Mouse (Mus musculus) MEL (cell line): ENCODE measurements at regions not wholly inside any gene's neighbourhood (a gene's known extent, or its start where the extent isn't known, plus 50 kb on each side); places are given as distances from the start of the nearest gene placed in this dataset.

ENCODE experiments used
- DNase-seq: peaks from one replicate; pipeline ENCODE4 v3.0.0; 2011; ENCODE audit warnings: low read depth, low spot score
- H3K27ac ChIP-seq: 2 replicates; pipeline ENCODE4 v1.5.1; 2012; ENCODE audit warnings: low read depth, mild to moderate bottlenecking, control low read depth, low read length, moderate library complexity; ENCODE audit not compliant: control insufficient read depth
- H3K27me3 ChIP-seq, 2 experiments: fragments of 150-350 bp in 1 of 2; sonication (generic) in 1 of 2; 2 replicates each; pipeline ENCODE4 v1.6.1; 2012; ENCODE audit warnings: low read length in 2 of 2, mild to moderate bottlenecking in 2 of 2, improper control_type of control experiment in 1 of 2, moderate library complexity in 1 of 2; ENCODE audit not compliant: insufficient read depth in 2 of 2, control insufficient read depth in 1 of 2
- H3K36me3 ChIP-seq, 2 experiments: 2 replicates each; pipeline ENCODE4 v1.6.1; 2012 to 2014; ENCODE audit warnings: low read length in 2 of 2, improper control_type of control experiment in 1 of 2, inconsistent platforms in 1 of 2, mild to moderate bottlenecking in 1 of 2; ENCODE audit not compliant: insufficient read depth in 2 of 2, control insufficient read depth in 1 of 2
- H3K4me1 ChIP-seq, 2 experiments: fragments of 150-350 bp in 1 of 2; sonication (generic) in 1 of 2; 2 replicates each; pipeline ENCODE4 v1.6.1; 2012; ENCODE audit warnings: low read length in 2 of 2, improper control_type of control experiment in 1 of 2, mild to moderate bottlenecking in 1 of 2; ENCODE audit not compliant: insufficient read depth in 2 of 2, control insufficient read depth in 1 of 2
- H3K4me3 ChIP-seq, 2 experiments: fragments of 150-350 bp in 1 of 2; sonication (generic) in 1 of 2; 2 replicates each; pipeline ENCODE4 v1.5.1; 2012; ENCODE audit warnings: low read depth in 2 of 2, low read length in 2 of 2, mild to moderate bottlenecking in 2 of 2, moderate library complexity in 2 of 2, control low read depth in 1 of 2, improper control_type of control experiment in 1 of 2; ENCODE audit not compliant: control insufficient read depth in 1 of 2, insufficient read depth in 1 of 2
- H3K79me2 ChIP-seq: 2 replicates; pipeline ENCODE4 v1.6.1; 2012; ENCODE audit warnings: mild to moderate bottlenecking, low read length, moderate library complexity; ENCODE audit not compliant: control insufficient read depth, poor library complexity, insufficient read depth
- H3K9ac ChIP-seq: 2 replicates; pipeline ENCODE4 v1.6.1; 2012; ENCODE audit warnings: low read depth, mild to moderate bottlenecking, control low read depth, low read length, moderate library complexity; ENCODE audit not compliant: control insufficient read depth, poor library complexity, severe bottlenecking
- H3K9me3 ChIP-seq: fragments of 150-350 bp; sonication (generic); replicated peaks from 2 replicates; pipeline ENCODE4 v1.6.1; 2012; ENCODE audit warnings: mild to moderate bottlenecking, low read length, improper control_type of control experiment, moderate library complexity; ENCODE audit not compliant: insufficient read depth
- CHD2 ChIP-seq: IDR thresholded peaks from 2 replicates; pipeline ENCODE4 v1.6.1; 2011; ENCODE audit warnings: low read length, improper control_type of control experiment
- E2F4 ChIP-seq: IDR thresholded peaks from 2 replicates; pipeline ENCODE4 v1.6.1; 2011; ENCODE audit warnings: low read depth, low read length, improper control_type of control experiment, borderline replicate concordance
- ETS1 ChIP-seq: IDR thresholded peaks from 2 replicates; pipeline ENCODE4 v1.6.1; 2012; ENCODE audit warnings: low read depth, mild to moderate bottlenecking, inconsistent platforms, low read length, improper control_type of control experiment, moderate library complexity
- GATA1 ChIP-seq: IDR thresholded peaks from 2 replicates; pipeline ENCODE4 v1.6.1; 2011; ENCODE audit warnings: low read depth, low read length, improper control_type of control experiment
- JUND ChIP-seq: IDR thresholded peaks from 2 replicates; pipeline ENCODE4 v1.6.1; 2011; ENCODE audit warnings: low read depth, mild to moderate bottlenecking, improper control_type of control experiment, low read length
- KAT2A ChIP-seq: conservative IDR thresholded peaks from 2 replicates; pipeline ENCODE4 v1.6.1; 2012; ENCODE audit warnings: low read depth, low read length, improper control_type of control experiment, inconsistent platforms
- MAX ChIP-seq: IDR thresholded peaks from 2 replicates; pipeline ENCODE4 v1.6.1; 2011; ENCODE audit warnings: low read length, improper control_type of control experiment
- MYB ChIP-seq: IDR thresholded peaks from 2 replicates; pipeline ENCODE4 v1.6.1; 2011; ENCODE audit warnings: mild to moderate bottlenecking, low read depth, low read length, improper control_type of control experiment
- NRF1 ChIP-seq: IDR thresholded peaks from 2 replicates; pipeline ENCODE4 v1.6.1; 2014; ENCODE audit warnings: low read depth, mild to moderate bottlenecking, inconsistent platforms, low read length, improper control_type of control experiment, moderate library complexity; ENCODE audit not compliant: poor library complexity, insufficient read depth, severe bottlenecking
- POLR2A ChIP-seq, 2 experiments: IDR thresholded peaks; 2 replicates each; pipeline ENCODE4 v1.6.1; 2011 to 2012; ENCODE audit warnings: low read length in 2 of 2, mild to moderate bottlenecking in 2 of 2, control low read depth in 1 of 2, improper control_type of control experiment in 1 of 2, low read depth in 1 of 2, moderate library complexity in 1 of 2; ENCODE audit not compliant: control insufficient read depth in 1 of 2, insufficient read depth in 1 of 2, poor library complexity in 1 of 2
- RAD21 ChIP-seq: IDR thresholded peaks from 2 replicates; pipeline ENCODE4 v1.6.1; 2011; ENCODE audit warnings: mild to moderate bottlenecking, low read depth, low read length, improper control_type of control experiment
- TAL1 ChIP-seq: IDR thresholded peaks from 2 replicates; pipeline ENCODE4 v1.6.1; 2012; ENCODE audit warnings: mild to moderate bottlenecking, inconsistent platforms, low read length, moderate library complexity, mixed read lengths
- TBP ChIP-seq: IDR thresholded peaks from 2 replicates; pipeline ENCODE4 v1.8.0; 2011; ENCODE audit warnings: low read depth, low read length, improper control_type of control experiment
- ZNF384 ChIP-seq: IDR thresholded peaks from 2 replicates; pipeline ENCODE4 v1.6.1; 2012; ENCODE audit warnings: low read depth, mild to moderate bottlenecking, inconsistent platforms, low read length, improper control_type of control experiment

DNA sequence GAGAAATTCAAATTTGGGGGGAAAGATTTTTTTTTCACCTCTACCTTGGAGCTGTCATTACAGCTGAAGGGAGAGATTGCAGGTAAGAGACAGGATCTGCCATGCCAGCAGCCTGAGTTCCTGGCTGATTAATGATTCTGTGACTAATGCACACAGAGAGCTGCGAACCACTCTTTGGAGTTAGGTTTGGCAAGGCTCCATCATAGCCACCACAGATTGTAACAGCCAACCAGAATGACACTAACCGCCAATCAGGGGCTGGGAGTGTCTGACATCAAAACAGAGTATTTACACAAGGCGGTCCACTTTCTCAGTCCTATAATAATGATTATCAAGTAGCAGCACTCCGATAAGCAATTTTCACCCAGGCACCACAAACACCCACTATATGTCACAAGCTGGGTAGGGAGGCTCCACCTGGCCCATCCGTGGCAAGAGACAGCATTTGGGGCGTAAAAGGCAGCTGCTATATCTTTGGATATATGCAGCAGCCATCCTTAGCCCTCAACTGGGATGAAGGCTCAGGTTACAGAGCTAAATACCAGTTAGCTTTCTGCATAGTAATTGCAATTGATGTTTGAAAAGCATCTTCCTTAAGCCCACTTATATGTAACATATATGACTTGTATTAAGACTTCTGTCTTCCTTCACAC lies 61.7 kb upstream of the Ralgps2 start:
- H3K36me3 ChIP-seq = peaks cover 0 to 8% of the 10 kb centered on the region in 2 experiments; a peak in 2 of 4 replicates
- H3K4me3 ChIP-seq = no peak overlapping the region
- no peak overlapping the region for H3K9ac ChIP-seq
- H3K27ac ChIP-seq = no peak overlapping the region
- TF ChIP-seq GATA1 = peak; percentile 41
- TF ChIP-seq POLR2A (IDR thresholded peaks at IDR 0.05; ENCODE audit: control insufficient read depth in 1 of 2, insufficient read depth in 1 of 2, low read depth in 1 of 2, low read length in 2 of 2, poor library complexity in 1 of 2) = no peak
- TF ChIP-seq ETS1 = peak; percentile 40; the same call in 1 of the 2 replicates
- no peaks in the 10 kb centered on the region for H3K79me2 ChIP-seq
- H3K9me3 ChIP-seq = no peaks in the 10 kb centered on the region
- DNase-seq = peak; percentile 87
- peaks cover 0 to 2% of the 10 kb centered on the region in 2 experiments; a peak in 1 of 4 replicates for H3K4me1 ChIP-seq
- H3K27me3 ChIP-seq = no peaks in the 10 kb centered on the region

DNA sequence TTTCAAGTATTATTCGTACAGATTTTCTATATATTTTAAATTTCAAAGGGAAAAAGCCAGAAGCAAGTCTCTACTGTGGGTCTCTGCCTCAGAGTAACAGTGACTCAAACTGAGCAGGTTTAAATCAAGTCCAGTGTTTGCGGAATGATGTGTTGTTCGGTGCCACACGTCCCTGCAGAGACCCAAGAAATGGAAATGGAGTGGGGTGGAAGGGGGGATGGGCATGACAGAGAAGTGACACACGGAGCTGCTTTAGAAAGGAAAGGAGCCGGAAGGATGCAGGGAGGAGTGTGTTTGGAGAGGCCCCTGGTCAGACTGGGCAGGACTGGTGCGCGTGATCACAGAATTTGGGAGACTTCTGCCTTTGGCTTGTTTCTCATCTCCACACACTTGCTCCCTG lies 60.5 kb upstream of the Ralgps2 start:
- no peaks in the 10 kb centered on the region for H3K27me3 ChIP-seq

DNA sequence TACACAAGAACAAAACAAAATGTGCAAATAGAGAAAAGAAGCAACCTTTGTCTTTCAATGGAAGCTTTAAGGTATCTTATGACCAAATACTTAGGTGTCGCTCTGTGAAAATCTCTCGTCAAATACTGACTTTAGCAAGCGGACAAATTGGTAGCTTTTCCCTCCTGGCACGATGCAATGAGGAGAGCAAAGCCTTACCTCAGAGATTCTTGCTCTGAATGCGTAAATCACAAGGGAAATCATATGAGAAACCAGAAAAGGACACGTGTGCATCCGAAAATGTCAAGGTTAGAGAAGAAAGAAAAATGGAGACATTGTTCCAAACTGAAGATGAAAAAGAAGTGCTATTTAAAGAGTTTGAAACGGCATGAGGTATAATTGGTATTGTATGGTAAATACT lies 59.8 kb upstream of the Ralgps2 start:
- H3K4me1 ChIP-seq = peaks cover 0 to 10% of the 10 kb centered on the region in 2 experiments; a peak in 2 of 4 replicates
- no peak for TF ChIP-seq NRF1
- TF ChIP-seq KAT2A = no peak
- no peak for TF ChIP-seq ZNF384
- TF ChIP-seq JUND = no peak
- TF ChIP-seq RAD21 = no peak
- no peak for TF ChIP-seq GATA1
- no peak for TF ChIP-seq MYB
- no peak for TF ChIP-seq E2F4
- TF ChIP-seq TAL1 = no peak
- TF ChIP-seq MAX = no peak
- TF ChIP-seq, all 39 proteins: peak for 0
- DNase-seq = no peak
- Histone ChIP-seq H3K27ac (no peak overlapping the region), H3K9ac (no peak overlapping the region), H3K27me3 (no peaks in the 10 kb centered on the region), H3K36me3 (peaks cover 0 to 14% of the 10 kb centered on the region in 2 experiments; a peak in 2 of 4 replicates), H3K79me2 (no peaks in the 10 kb centered on the region), H3K9me3 (no peaks in the 10 kb centered on the region), H3K4me3 (no peak overlapping the region)

More for the DNA sequence above, 60.5 kb upstream of the Ralgps2 start:
- Histone ChIP-seq H3K27ac (no peak overlapping the region), H3K9ac (no peak overlapping the region), H3K4me1 (peaks cover 0 to 10% of the 10 kb centered on the region in 2 experiments; a peak in 2 of 4 replicates)
- no peak for DNase-seq
- TF ChIP-seq CHD2 = no peak
- no peak for TF ChIP-seq MAX
- TF ChIP-seq TBP = no peak
- TF ChIP-seq, all 39 proteins: peak for 0
- no peaks in the 10 kb centered on the region for H3K9me3 ChIP-seq
- no peaks in the 10 kb centered on the region for H3K79me2 ChIP-seq
- peaks cover 0 to 14% of the 10 kb centered on the region in 2 experiments; a peak in 2 of 4 replicates for H3K36me3 ChIP-seq
- no peak overlapping the region for H3K4me3 ChIP-seq
